Mouse (Mus musculus) heart, postnatal 4 days (tissue): ENCODE measurements around the gene Cyb5r2. TPM values are rescaled to one million over a fixed set of nuclear protein-coding genes. Genes with fewer than 3 reads are reported as not detected.

Source experiments
- DNase-seq: peaks from one replicate; pipeline ENCODE4 v3.0.0; 2021
- total RNA-seq, 2 experiments: library from RNA; stranded (reverse); gene quantifications; 2 replicates each; pipeline ENCODE4 v1.2.3; 2021

The Cyb5r2 gene
- total RNA-seq, 2 experiments from 2014 or later: 0.24 TPM; not detected in 1

DNA sequence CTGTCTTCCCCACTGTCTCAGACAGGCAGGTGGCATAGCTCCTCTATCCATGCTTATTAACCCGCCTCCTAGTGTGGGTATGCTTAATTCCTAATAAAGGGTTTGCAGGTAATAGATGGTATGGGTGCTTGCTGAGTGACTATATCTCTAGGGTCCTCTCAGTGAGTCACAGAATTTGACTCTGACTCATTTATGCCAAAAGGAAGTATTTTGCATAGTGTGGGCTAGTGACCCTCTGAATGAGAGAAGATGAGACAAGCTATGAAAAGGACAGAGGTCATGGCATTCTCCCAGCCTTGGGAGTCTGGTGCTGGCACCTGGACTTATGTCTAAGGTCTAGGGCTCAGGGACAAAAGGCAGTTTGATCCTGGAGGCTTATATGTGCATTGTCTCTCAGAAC, 37.1 kb downstream of the Cyb5r2 start:
- no peak for DNase-seq

DNA sequence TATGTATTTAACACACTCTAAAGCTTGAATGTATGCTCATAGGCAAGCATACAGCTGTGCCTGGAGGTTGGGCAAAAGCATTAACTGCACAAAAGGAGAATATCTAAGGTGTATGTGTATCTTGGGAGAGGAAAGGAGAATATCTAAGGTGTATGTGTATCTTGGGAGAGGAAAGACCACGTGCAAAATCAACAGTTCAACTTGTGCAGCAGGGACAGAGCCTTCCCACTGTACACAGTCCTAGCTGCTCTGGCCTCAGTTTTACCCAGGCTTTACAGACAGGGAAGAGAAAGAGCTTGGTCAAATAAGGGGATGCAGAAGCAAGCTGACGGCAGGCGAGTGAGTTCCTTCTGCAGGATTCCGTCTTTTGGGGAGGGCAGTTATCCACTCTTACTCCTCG, 43.8 kb downstream of the Cyb5r2 start:
- DNase-seq: no peak

DNA sequence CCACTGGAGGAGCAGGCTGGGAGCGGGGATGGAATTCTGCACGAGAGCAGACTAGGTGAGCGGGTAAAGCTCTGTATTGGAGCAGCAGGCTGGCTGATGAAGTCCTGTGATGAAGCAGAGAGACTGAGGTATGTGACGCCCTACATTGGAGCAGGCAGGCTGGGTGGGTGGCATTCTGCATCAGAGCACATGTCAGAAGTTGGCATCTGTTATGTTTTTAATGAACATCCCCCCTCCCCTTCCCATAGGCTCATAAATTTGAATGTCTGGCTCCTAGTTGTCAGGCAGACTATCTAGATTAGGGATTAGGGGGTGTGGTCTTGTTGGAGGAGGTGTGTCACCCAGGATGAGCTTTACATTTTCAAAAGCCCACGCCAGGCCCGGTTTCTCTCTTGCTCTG, 45.1 kb downstream of the Cyb5r2 start:
- DNase-seq: no peak

DNA sequence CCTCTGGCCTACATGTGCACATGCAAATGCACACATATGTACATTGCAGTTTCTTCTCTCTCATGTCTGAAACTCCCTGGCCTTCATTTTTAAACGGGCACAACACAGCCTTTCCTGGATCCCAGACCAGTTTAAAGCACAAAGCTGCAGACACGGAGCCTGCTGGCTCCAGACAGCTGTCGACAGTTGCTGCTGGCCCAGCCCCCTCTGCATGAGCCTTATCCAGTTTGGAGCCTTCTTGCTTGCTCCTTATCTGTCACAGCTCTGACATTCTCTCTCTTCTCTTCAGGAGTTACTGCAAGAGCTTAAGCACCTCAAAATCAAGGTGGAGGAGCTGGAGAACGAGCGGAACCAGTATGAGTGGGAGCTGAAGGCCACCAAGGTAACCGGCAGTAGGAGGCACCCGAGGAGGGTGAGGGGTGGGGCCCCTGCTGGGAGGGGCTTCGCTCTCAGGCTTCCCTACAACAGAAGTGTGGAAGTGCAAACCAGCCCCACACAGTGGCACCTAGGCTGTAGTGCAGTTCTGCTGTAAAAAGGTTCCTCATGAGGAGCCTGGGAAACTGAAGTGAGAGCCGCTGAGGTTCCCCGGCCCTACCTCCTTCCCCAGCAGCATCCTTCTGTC, 49.2 kb downstream of the Cyb5r2 start:
- peak; percentile 83 for DNase-seq

DNA sequence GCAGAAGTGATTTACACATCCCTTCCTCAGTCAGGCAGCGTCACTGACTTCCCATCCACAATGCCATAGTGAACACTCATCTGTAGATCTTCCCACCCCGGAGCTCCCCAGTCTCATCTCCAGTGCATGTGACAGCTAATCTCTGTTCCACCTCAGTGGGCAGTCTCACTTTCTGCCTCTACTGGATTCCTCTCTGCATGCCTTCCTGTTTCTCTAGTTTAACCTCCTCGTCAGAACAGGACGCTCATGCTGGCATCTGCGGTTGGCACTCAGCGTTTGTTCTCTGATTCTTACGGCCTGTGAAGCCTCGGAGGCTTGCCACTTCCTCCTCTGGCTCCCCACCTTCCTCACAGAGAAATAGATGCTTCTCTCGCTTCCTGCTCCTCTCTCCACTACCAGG, 50.2 kb downstream of the Cyb5r2 start:
- DNase-seq: no peak

DNA sequence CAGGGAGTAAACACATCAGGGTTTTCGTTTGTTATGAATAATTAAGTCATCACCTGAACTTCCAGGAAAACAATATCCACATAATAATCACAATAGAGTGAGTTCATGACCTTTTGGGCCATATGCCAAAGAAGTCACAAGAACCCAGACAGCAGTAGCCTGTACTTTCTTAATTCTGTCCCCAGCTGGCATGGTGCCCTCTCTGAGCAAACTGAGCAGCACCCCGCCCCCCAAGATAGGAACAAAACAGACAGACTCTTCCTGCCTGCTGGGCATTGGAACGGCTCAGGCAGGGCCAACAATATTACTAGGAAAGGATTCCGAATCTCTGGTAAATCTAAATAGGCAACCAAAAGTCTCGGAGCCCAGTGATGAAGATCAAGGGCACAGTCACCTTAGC, 51.9 kb downstream of the Cyb5r2 start:
- peak; percentile 61 for DNase-seq

DNA sequence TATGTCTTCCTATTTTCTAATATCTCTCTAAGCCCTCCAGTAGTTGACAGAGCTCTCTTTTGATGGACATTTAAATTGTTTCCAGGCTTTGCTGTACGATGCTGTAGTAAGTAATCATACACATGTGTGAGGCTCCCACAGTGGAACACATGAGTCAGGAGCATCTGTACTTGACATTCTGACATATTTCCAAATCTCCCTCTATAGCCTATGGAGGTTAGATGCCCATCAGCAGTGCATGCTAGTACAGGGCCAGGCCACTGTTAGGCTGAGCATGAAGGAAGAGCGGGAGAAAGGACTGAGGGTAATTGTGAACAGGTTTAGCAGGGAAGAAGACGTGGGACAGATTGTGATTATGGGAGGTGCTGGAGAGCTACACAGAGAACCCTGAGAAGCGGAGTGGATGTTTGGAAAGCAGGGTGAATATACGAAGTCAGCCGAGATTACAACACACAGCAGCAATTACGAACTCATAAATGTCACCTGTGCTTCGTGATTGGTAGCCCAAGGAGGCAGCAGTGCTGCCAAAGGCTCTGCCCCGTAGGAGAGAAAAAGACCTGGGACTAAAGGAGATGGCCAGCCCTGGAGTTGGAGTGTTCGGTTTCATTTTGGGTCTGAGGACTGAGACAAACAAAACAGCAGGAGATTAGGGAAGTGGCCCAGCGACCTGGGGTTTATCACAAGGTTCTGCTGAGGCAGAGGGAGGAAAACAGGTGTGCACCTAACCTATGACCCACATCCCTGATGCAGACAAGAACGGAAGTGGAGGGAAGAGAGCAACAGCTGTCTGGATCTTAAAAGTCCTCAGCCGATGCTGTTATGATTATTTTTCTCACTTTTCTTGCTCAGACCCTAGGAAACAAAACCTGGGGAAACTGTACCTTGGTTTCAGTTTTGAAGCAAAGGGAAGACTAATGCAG, 55.1 kb downstream of the Cyb5r2 start:
- no peak for DNase-seq

DNA sequence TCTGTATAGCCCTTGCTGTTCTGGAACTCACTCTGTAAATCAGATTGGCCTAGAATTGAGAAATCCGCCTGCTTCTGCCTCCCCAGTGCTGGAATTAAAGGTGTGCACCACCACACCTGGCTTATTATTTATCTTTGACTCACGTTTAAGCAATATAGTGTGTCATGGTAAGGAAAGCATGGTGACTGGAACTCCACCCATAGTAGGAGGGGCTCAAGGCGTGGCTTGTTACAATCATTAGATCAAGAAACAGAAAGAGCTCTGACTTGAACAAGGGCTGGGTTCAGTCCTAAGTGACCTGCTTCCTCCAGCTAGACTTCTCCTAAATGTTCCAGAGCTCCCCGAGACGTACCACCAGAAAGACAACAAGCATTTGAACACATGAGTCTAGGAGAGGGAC, 57.2 kb downstream of the Cyb5r2 start:
- DNase-seq: no peak

DNA sequence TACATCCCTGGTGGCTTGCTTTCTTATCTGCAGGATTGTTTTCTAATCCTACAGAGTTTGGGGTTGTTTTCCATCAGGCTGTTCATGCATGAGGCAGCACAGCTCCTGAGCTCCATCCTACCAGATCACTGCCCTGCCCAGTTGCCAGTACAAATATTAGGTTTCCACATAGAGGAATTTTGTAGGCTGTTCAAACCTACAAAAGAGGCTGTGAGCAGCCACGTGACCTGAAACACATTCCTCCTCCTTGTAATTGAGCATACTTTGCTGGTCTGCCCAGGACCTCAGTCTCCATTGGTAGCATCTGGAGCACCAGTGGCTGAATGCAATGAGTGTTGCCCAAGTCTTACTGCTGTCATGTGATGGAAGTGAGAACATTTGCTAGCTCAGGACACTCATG, 57.9 kb downstream of the Cyb5r2 start:
- DNase-seq: no peak

Other genes with a start within 250 kb of the Cyb5r2 start
- 1 to 10 TPM; 7.8 to 8.4 TPM for gene Olfml1, start 190.6 kb downstream of the Cyb5r2 start, total RNA-seq
- 10 to 100 TPM; 12.7 to 13.3 TPM for gene Ppfibp2, start 162.8 kb downstream of the Cyb5r2 start, total RNA-seq
- gene 5330417H12Rik, start 132.9 kb downstream of the Cyb5r2 start, total RNA-seq: not detected
- not detected for gene Ovch2, start 43.2 kb upstream of the Cyb5r2 start, total RNA-seq
- not detected for gene Olfr467, start 54.2 kb upstream of the Cyb5r2 start, total RNA-seq
- not detected for gene Olfr469, start 67.5 kb upstream of the Cyb5r2 start, total RNA-seq
- gene Olfr470, start 89.5 kb upstream of the Cyb5r2 start, total RNA-seq: not detected
- gene Olfr472, start 139.9 kb upstream of the Cyb5r2 start, total RNA-seq: under 1 TPM in 1 of 2 experiments, not detected in 1; 0.07 TPM
- gene Olfr473, start 172.4 kb upstream of the Cyb5r2 start, total RNA-seq: not detected
- not detected for gene Olfr474, start 196.6 kb upstream of the Cyb5r2 start, total RNA-seq
- gene Olfr476, start 206.8 kb upstream of the Cyb5r2 start, total RNA-seq: not detected
- not detected for gene Olfr477, start 228.7 kb upstream of the Cyb5r2 start, total RNA-seq